8 mouse cellular contexts compared by ENCODE assay signal in the genomic region with DNA sequence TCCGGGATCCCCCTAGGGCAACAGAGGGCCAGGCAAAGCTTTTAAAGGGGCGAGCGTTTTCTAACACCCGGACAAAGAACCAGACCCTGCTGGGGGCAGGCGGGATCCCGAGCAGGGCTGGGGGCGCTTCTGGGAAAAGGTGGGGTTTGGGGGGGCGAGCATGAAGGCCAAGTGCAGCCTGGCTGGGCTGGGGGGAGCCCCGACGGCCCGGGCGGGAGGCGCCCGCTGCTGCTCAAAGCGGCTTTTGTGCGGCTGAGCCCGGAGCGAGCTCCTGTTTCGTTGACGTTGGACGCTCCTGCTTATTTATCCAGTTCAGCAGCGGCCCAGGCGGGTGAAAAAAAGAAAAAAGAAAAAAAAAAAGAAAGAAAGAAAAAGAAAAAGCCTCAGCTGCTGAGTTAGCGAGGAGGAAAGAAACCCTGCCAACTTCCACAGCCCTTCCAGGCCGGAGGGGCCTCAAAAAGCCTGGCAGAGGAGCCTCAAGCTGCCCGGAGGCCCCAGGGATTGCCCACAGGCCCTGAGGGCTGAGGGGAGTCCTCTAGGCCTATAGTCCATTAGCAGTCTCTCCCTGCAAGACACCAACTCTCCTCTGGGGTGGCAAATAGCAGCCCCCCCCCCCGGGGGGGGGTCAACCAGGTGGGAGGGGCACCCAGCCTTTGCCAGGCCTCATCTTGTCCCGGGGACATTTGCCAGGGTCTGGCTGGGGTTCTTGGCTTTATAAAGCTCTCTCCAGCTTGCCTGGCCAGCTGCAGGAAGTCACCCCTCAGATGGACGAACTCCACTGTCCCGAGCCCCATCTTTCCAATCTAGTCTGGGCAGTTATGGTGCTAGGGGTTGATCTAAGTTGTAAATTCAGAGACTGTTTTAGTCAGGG. TPM values are rescaled to one million over a fixed set of nuclear protein-coding genes. Genes with fewer than 3 reads are reported as not detected.
A peak's percentile ranks its signal among the peaks of the same experiment; 100 is the strongest.
DNase-seq lines count a peak whose midpoint lies in the region; ATAC-seq and TF ChIP-seq lines count a peak whose summit lies in the region.

No protein-coding gene starts in this region.

- peak overlapping the region; percentile 19; the same call in 1 of the 2 replicates for H3K4me3 ChIP-seq in heart, embryonic 16.5 days (ENCODE audit: low read length)
- no peak overlapping the region for H3K4me3 ChIP-seq in intestine, postnatal 0 days (ENCODE audit: low read depth, low read length)
- peak overlapping the region; percentile 33 for H3K4me3 ChIP-seq in stomach, postnatal 0 days (ENCODE audit: low read depth, low read length)

- intact Hi-C loops in heart, postnatal 36 days (cut with DNase I): no loop called here

- TF ChIP-seq EP300 in stomach, postnatal 0 days (optimal IDR thresholded peaks at IDR 0.05): no peak

- peak overlapping the region; percentile 62 for H3K9ac ChIP-seq in heart, embryonic 16.5 days (ENCODE audit: low read length)
- H3K9ac ChIP-seq in intestine, postnatal 0 days (ENCODE audit: low read depth, low read length): peak overlapping the region; percentile 26
- H3K9ac ChIP-seq in stomach, postnatal 0 days (ENCODE audit: low read length): peak overlapping the region; percentile 67

- H3K27me3 ChIP-seq in heart, embryonic 16.5 days (ENCODE audit: control insufficient read depth, insufficient read depth, low read length): no peaks in the 10 kb centered on the region
- no peaks in the 10 kb centered on the region for H3K27me3 ChIP-seq in intestine, postnatal 0 days (replicated peaks; ENCODE audit: control insufficient read depth, insufficient read depth, low read length)
- no peaks in the 10 kb centered on the region for H3K27me3 ChIP-seq in stomach, postnatal 0 days (ENCODE audit: control insufficient read depth, insufficient read depth, low read length)

- no peaks in the 10 kb centered on the region for H3K36me3 ChIP-seq in heart, embryonic 16.5 days (ENCODE audit: control insufficient read depth, insufficient read depth)
- H3K36me3 ChIP-seq in intestine, postnatal 0 days (ENCODE audit: control insufficient read depth, insufficient read depth): no peaks in the 10 kb centered on the region
- no peaks in the 10 kb centered on the region for H3K36me3 ChIP-seq in stomach, postnatal 0 days (ENCODE audit: control insufficient read depth, insufficient read depth, low read length)

- ATAC-seq in heart, embryonic 16.5 days (replicated peaks; ENCODE audit: extremely low read depth, insufficient read depth, low FRiP score): peak; percentile 44
- ATAC-seq in intestine, postnatal 0 days: no peak
- ATAC-seq in stomach, postnatal 0 days (ENCODE audit: low FRiP score, low TSS enrichment): no peak

- H3K27ac ChIP-seq in heart, embryonic 16.5 days (ENCODE audit: low read length): peak overlapping the region; percentile 61
- 0 out of 2 replicates have a peak overlapping the region, but pooled peaks have one; percentile 8 for H3K27ac ChIP-seq in intestine, postnatal 0 days (ENCODE audit: low read depth, low read length)
- H3K27ac ChIP-seq in stomach, postnatal 0 days (replicated peaks): peak overlapping the region; percentile 69

- peaks cover under 1% of the 10 kb centered on the region; the same call in 1 of the 2 replicates for H3K4me1 ChIP-seq in heart, embryonic 16.5 days (ENCODE audit: control insufficient read depth, insufficient read depth, low read length)
- no peaks in the 10 kb centered on the region for H3K4me1 ChIP-seq in intestine, postnatal 0 days (replicated peaks; ENCODE audit: control insufficient read depth, insufficient read depth, low read length)
- no peaks in the 10 kb centered on the region; the same call in 1 of the 2 replicates for H3K4me1 ChIP-seq in stomach, postnatal 0 days (replicated peaks; ENCODE audit: control insufficient read depth, insufficient read depth)

- H3K4me2 ChIP-seq in heart, embryonic 16.5 days (ENCODE audit: low read depth, low read length): peak overlapping the region; percentile 49
- H3K4me2 ChIP-seq in intestine, postnatal 0 days (replicated peaks; ENCODE audit: low read depth): peak overlapping the region; percentile 52
- H3K4me2 ChIP-seq in stomach, postnatal 0 days (replicated peaks; ENCODE audit: low read depth): peak overlapping the region; percentile 46

- peaks cover 8% of the 10 kb centered on the region for H3K9me3 ChIP-seq in heart, embryonic 16.5 days (replicated peaks; ENCODE audit: control insufficient read depth, low read length)
- H3K9me3 ChIP-seq in intestine, postnatal 0 days (ENCODE audit: control insufficient read depth): no peaks in the 10 kb centered on the region
- no peaks in the 10 kb centered on the region for H3K9me3 ChIP-seq in stomach, postnatal 0 days (ENCODE audit: control insufficient read depth, low read length)

- no peak for DNase-seq in heart, postnatal 36 days
- peak; percentile 44 for DNase-seq in right cerebral cortex, postnatal 4 days
- no peak for DNase-seq in right cerebral cortex, adult 2 months (ENCODE audit: low spot score in 2 of 2)
- peak; percentile 31 for DNase-seq in stomach, postnatal 0 days (ENCODE audit: low spot score)
- DNase-seq in ovary, postnatal 10 days (ENCODE audit: low spot score): no peak
- no peak for DNase-seq in left cerebral cortex, adult 8-10 months (ENCODE audit: low spot score in 2 of 2)

- no peak for TF ChIP-seq CTCF in intestine, postnatal 0 days (IDR thresholded peaks at IDR 0.05; ENCODE audit: low read depth)
- TF ChIP-seq CTCF in stomach, postnatal 0 days (IDR thresholded peaks at IDR 0.05; ENCODE audit: low read depth): no peak

- WGBS in heart, embryonic 16.5 days: 41% methylated on average over 30 of the region's 30 CpGs
- WGBS in intestine, postnatal 0 days: 43% methylated on average over 30 of the region's 30 CpGs
- 18% methylated on average over 30 of the region's 30 CpGs for WGBS in stomach, postnatal 0 days

RNA-seq across cellular contexts. Expression of gene Fzd9, which starts 7.5 kb away (rescaled TPM):
- polyA plus RNA-seq in heart, embryonic 16.5 days (2015; fragmentation: Nextera tagmentation; extraction: Ambion mirVana): 4.3 and 5.2 TPM in 2 replicates
- total RNA-seq in heart, postnatal 36 days (2021): under 1 TPM; 0.73 to 0.75 TPM
- polyA plus RNA-seq in intestine, postnatal 0 days (2015; fragmentation: Nextera tagmentation; extraction: Ambion mirVana): 0.07 and 0.18 TPM in 2 replicates
- 0.42 and 0.54 TPM in 2 replicates for polyA plus RNA-seq in stomach, postnatal 0 days (2015; fragmentation: Nextera tagmentation; extraction: Ambion mirVana)
- 1 to 10 TPM; 4.3 to 6.5 (median 5.4) TPM for total RNA-seq in left cerebral cortex, adult 8-10 months (2022)

Comparison
In these comparisons a context has a peak if more than half of its experiments do, and no peak if none do; other contexts are left out.
1. DNase-seq: peak in right cerebral cortex, postnatal 4 days (single experiment) and stomach, postnatal 0 days (single experiment); none in heart, postnatal 36 days (0 of 2), right cerebral cortex, adult 2 months (0 of 2), ovary, postnatal 10 days (single experiment) and left cerebral cortex, adult 8-10 months (0 of 2).
2. H3K27ac ChIP-seq: peak in every context shown above with its lines; median percentile 69 in stomach, postnatal 0 days; 61 in heart, embryonic 16.5 days; 8 in intestine, postnatal 0 days.
3. Peak in every context shown above with its lines, with median percentiles within 50 percentile points of each other: H3K4me2 ChIP-seq and H3K9ac ChIP-seq.